Mouse (Mus musculus): ENCODE results near the gene Nup54. TPM values are rescaled to one million over a fixed set of nuclear protein-coding genes. Genes with fewer than 3 reads are reported as not detected.

The Nup54 gene
- total RNA-seq, 1 experiment from 2014 or later, result 42.7 TPM

DNA sequence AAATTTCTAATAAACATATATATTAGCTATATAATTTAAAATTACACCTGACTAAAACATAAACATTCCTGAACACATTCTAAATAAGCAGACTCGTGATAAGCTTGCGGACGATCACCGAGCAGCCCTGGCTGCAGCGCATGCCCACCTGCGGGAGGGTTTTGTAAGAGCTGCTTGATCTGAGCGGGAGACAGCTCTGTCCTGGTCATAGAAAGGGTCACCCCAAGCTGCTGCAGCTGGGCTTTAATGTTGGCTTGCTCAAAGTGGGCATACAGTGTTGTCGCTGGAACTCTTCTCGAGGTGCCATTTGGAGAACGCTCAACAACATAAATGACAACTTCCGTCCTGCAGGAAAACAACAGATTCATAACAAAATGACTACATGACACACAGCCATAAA is 10.9 kb downstream of the Nup54 start:
- ATAC-seq (ENCODE audit: extremely low read depth, insufficient number of reproducible peaks, low FRiP score, poor library complexity, severe bottlenecking), result no peak

DNA sequence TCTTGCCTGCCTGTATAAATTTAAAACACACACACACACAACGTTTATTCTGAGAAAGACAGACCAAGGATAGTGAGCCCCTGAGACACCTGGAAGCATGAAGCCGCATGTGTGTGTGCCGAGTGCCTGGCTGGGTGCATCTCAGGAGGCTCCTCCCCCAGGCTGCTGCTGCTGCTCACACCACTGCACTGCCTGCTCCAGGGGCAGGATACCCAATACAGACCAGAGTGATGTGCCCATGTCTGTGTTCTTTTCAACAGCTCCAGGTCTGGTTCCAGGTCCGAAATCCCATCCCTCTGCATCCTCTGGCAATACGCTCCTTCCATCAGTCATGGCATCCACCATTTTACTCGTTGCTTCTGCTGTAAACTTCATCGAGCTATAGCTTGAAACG is 21.0 kb downstream of the Nup54 start:
- no peak for ATAC-seq (ENCODE audit: extremely low read depth, insufficient number of reproducible peaks, low FRiP score, poor library complexity, severe bottlenecking)

DNA sequence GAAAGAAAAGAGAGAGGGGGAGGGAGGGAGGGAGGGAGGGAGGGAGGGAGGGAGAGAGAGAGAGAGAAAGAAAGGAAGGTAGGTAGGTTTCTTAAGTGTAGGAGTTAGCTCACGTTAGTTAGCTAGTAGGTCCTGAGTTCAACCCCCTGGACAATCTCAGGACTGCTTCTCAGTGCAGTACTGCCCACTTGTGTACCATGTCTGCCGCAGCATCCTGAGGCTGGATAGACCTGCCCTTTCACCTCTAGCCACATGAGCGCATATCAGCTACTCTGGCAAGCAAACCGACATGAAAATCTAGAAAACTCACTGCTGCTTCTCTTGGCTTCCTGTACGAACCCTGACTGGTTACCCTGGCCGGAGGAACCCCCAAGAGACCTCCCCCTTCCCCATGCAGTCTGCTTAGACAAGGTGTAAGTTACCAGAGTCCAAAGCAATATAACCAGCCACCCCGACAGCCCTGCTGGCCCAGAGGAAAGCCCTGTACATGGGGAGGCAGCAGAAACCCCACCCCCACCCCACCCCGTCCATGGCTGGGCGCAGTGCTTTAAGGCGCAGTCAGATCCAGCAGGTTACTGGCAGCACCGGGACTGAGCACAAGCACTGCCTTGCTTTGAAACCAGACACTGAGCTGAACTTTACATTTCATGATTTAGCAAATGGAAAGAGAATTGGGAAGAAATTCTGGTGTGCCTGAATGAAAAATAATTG is 21.6 kb downstream of the Nup54 start:
- no peak for ATAC-seq (ENCODE audit: extremely low read depth, insufficient number of reproducible peaks, low FRiP score, poor library complexity, severe bottlenecking)

DNA sequence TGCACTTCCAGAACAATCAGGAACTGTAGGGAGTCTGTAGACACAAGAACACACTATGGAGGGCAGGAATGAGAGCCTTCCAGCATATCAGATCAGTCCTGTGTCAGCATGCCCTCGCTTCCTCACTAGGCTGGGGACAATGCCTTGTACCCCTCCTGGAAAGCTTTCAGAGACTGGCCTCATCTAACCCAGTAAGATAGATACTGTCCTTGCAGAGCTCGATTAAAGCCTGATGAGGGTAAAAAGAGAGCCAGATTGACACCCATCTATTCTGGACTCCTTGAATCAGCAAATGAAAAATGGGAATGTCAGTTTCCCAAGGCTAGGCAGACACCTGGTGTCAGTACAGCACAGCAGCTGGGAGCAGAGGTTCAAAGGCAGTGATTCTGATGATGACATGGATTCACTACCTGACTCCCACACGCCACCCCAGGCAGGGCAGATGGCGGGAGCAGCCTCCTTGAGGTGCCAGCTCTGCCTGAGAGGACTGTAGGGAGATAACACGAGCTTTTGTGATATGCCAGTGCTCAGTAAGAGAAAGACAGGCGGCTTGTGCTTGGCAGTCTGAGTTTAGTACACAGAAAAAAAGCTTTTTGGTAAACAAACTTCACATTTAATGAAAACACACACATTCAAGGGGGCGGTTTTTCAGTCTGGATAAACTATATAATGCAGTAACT is 23.4 kb downstream of the Nup54 start:
- no peak for ATAC-seq (ENCODE audit: extremely low read depth, insufficient number of reproducible peaks, low FRiP score, poor library complexity, severe bottlenecking)

DNA sequence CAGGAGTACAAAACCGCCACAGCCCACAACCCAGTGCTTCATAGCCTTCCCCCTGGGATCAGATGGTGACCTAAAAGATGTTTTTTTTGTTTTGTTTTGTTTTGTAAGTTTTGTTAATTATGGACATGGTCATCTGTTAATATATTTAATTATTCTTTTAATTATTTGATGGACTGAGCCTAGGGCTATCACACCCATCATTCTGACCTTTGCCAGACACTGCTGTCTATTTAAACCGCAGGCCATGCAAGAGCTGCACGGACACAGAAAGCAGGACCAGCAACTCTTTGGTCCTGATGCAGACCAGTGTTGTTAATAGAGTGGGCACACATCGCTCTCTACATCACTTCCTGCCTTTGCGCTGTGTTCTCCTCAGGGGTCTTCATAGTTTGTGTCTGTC is 24.5 kb downstream of the Nup54 start:
- ATAC-seq (ENCODE audit: extremely low read depth, insufficient number of reproducible peaks, low FRiP score, poor library complexity, severe bottlenecking), result no peak

DNA sequence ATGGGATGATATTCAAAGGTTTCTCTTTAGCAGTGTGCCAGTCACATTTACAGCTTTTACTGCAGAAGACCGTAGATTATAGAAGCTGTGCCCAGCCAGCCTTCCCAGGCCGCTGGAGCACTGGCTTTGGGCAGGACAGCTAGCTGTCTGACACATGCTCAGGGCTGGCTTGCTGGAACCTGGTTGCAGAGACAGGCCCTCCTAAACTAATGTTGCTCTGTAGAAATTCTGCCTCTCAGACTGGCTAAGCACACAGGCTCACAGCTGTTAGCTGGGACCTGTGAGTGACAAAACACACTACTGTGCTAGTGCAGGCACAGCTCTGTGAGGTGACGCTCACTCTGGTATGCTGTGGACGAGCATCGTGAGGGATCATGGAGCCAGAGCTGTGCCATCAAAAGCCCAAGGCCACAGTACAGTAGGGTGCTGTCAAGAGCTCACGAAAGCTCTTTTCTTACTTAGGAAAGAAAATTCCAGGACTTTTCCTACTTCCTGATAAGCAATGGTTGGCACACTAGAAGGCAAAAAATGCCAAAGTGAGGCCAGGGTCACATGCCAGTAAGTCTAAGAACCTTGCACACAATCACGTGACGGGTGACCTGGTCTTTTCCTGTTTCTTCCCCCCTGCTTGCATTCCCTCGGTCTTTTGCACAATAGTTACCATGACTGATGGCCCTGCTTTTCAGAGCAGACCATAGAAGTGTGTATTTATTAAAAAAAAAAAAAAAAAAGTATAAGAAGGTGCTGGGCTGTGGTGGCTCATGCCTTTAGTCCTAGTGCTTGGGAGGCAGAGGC is 25.5 kb downstream of the Nup54 start:
- no peak for ATAC-seq (ENCODE audit: extremely low read depth, insufficient number of reproducible peaks, low FRiP score, poor library complexity, severe bottlenecking)

DNA sequence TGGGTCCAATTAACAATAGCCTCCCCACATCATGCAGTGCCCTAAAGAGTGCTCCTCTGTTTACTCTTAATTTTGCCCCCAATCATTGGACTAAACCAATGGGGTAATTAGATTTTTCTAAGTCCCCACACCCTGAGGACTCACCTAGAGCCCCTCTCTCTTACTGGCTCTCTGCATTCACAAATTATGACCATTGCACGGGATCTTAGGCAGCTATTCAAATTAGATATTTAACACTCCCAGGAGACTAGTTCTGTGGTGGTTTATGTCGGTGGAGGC is 30.7 kb downstream of the Nup54 start:
- no peak for ATAC-seq (ENCODE audit: extremely low read depth, insufficient number of reproducible peaks, low FRiP score, poor library complexity, severe bottlenecking)

DNA sequence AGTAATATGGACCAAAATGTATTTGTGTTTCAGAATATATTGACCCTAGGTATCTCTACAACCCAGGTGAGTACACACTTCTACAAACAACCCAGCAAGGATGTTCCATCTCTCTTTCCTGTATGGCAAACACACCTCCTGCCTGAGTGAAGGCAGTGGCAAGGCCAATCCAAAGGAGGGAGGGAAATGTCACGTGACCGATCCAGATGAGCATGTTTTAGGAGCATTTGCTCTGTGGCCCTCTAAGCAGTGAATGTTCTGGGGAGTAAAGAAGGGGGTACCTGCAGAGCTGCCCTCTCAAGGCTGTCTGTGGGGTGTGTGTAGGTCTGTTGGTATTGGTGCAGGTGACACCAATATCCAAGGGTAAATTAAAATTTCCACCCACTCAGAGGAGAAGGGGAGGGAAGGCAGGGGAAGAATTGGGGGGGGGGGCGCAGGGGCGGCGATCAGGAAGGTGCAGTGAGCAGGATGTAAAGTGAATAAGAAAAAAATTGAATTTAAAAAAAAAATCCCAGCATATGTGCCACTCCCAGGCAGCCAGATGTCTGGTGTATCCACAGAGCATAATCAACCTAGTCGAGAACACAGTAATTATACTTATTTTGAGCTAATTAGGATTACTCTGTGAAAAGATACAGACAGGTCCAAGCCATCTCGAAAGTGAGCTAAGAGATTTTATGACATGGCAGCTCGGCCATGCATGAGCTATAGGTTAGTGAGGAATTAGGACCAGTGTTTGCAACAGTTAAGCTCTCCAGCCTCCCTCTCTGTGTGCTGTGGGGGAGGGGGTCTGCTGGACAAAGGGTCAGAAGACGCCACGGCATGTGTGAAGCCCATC is 31.2 kb downstream of the Nup54 start:
- ATAC-seq (ENCODE audit: extremely low read depth, insufficient number of reproducible peaks, low FRiP score, poor library complexity, severe bottlenecking), result no peak

DNA sequence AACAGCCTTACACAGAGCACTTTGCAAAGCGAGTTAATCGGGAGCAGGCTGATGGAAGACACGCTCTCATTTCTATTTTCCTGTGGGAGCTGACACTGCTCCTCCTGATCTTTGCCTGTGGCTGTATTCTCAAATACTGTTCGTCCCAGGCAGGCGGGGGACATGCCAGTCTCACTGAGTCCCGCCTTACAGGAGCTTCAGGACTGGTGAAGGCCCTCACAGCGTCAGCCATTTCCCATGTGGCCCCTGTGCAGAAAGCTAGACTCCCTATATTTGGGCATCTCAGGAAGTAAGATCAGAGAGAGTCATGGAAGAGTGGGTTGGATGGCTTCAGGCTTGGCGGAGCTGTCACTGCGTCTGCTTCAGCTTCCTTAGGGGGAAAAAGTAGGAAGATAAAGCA is 32.2 kb downstream of the Nup54 start:
- ATAC-seq (ENCODE audit: extremely low read depth, insufficient number of reproducible peaks, low FRiP score, poor library complexity, severe bottlenecking), result no peak

DNA sequence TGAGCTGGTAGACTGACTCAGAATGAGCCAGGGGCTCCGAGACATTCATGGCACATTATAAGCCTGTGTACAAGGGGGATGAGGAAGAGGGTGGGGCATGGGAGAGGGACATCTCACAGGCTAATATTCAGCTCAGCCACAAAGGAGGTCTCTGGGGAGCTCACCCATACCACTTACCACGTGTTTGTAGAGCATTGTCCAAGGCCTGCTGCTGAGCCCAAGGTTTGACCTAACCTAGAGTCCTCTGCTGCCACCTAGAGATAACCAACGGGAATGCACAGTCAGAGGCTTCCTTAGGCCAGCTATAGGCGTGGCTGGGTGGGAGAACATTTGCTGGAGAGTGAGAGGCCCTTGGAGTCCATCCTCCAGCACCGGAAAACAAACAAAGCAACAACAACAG is 36.9 kb downstream of the Nup54 start:
- ATAC-seq (ENCODE audit: extremely low read depth, insufficient number of reproducible peaks, low FRiP score, poor library complexity, severe bottlenecking), result peak; percentile 92

DNA sequence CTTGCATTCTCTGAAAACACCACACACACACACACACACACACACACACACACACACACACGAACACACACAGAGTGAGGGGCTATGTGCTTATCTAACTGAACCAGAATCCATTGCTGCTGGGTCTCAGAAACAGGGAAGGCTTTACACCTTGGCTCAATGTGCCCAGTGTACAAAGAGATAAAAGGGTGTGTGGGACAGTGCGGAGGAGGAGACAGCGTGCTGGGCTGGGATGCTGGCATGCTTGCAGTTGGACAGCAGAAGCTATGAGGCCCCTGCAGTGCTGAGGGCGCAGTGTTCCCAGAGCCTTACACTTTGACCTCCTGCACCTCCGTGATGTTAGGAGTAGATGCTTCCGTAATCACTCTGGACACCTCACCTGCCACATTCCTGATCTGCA is 38.5 kb downstream of the Nup54 start:
- ATAC-seq (ENCODE audit: extremely low read depth, insufficient number of reproducible peaks, low FRiP score, poor library complexity, severe bottlenecking), result no peak

DNA sequence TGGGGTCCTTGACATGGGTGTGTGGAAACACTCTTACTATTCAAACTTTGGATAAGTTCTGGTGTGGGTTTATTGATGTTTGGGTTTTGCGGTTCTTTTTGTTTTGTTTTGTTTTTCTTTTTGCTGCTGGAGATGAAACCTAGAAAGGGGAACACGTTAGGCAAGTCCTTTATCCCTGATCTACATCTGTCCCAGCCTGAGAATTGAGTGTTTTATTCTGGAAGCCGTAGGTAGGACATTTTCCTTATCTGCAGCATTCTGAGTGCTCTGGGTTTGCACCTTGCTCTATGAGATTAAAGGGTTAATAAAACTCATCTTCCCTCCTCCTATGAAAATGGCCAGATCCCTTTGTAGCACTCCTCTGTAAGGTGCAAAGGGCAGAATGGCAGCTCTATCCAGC is 39.3 kb downstream of the Nup54 start:
- ATAC-seq (ENCODE audit: extremely low read depth, insufficient number of reproducible peaks, low FRiP score, poor library complexity, severe bottlenecking), result no peak

DNA sequence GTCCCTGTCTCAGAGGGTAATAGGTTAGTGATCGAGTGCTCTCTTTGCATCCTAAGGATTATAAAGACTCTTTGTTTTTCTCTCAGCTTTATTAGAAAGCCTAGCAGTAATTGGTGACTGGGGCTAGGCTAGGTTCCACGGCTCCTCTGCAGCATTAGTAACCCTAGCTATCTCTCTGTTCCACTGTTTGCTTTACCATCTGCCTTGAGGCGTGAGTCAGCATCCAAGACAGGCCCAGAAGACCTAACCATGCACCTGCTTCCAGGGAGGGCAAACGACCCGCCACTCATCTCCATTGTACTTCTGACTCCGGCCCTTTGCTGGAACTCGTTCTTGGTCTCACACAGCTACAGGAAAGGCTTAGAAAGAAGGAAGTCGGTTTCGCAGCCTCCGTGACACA is 41.2 kb downstream of the Nup54 start:
- no peak for ATAC-seq (ENCODE audit: extremely low read depth, insufficient number of reproducible peaks, low FRiP score, poor library complexity, severe bottlenecking)

DNA sequence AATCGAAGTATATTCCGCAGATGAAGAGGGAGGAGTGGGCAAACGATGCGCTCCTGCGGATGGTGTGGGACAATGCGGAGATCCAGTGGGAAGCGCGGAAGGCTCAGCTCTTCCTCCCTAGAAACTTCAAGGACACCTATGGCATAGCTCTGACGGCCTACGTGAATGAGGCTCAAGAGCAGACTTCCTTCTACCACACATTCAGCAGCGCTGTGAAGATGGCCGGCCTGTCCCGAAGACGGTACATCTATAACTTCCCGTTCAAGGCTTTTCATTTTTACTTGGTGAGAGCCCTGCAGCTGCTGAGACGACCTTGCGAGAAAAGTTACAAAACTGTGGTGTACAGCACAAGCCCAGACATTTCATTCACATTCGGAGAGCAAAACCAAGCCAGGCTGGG is 42.5 kb downstream of the Nup54 start:
- peak; percentile 39; the same call in 1 of the 2 replicates for ATAC-seq (ENCODE audit: extremely low read depth, insufficient number of reproducible peaks, low FRiP score, poor library complexity, severe bottlenecking)

DNA sequence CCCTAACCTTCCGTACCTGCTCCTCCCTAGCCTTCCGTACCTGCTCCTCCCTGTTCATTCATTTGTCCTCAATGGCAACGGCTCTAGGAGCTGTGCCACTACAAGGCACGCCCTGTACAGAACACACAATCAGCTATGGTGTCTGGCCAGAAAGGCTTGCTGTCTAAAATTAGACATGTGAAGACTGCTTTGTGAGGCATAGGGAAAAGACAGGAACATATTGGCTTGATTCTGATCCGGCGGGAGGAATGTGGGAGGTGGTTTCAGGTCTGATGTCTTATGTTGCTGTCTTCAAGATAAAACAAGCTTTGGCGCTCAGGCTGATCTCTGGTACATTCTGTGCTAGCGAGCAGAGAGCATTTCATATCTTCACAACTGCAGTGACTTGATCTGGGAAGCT is 44.4 kb downstream of the Nup54 start:
- ATAC-seq (ENCODE audit: extremely low read depth, insufficient number of reproducible peaks, low FRiP score, poor library complexity, severe bottlenecking), result no peak

DNA sequence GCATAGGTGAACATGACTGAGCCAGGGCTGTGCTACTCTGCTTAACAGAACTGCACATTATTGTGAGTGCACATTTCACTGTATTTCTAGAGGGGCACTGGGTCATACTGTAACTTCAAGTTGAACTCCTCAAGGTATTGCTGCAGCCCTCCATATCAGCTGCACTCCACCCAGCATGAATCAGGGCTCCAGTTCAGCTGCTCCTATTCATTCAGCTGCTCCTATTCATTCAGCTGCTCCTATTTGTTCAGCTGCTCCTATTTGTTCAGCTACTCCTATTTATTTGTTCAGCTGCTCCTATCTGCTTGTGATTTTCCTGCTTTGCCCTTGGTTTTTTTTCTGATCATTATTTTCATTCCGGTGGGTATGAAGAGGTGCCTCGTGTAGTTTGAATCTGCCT is 45.0 kb downstream of the Nup54 start:
- ATAC-seq (ENCODE audit: extremely low read depth, insufficient number of reproducible peaks, low FRiP score, poor library complexity, severe bottlenecking), result no peak

DNA sequence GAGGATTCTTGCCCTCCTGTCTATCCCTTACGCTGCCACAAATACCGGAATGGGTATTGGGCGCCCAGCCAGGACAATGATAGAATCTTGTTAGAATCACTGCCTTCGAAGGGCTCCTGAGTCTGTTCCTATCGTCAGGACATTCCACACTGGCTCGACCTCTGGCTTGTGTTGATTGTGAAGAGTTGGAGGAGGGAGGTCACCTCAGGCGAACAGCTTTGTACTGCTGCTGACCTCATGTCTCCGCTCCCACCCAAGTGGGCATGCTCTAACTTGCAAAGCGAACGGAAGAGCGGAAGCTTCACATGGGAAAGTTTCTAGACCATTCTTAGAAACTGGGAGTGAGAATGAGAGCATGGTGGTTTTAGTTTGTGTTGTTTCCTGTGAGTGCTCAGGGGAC is 47.6 kb downstream of the Nup54 start:
- ATAC-seq (ENCODE audit: extremely low read depth, insufficient number of reproducible peaks, low FRiP score, poor library complexity, severe bottlenecking), result no peak

DNA sequence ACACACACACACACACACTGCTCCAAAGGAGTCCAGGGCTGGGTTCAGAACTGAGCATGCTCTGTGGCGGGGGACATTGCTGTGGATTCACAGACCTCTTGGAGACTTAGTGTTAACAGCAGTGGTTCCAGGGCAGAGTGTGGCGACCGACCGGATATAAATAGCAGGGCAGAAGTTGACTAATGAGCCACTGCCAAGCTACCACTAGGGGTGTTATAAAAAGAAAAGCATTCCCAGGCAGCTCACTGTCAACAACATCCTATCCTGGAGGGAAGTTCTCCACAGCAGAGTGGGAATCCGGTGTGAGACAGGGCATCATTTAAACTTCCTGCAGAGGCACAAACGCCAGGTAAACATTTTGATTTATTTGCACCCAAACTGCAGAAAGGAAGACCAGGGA is 48.4 kb downstream of the Nup54 start:
- ATAC-seq (ENCODE audit: extremely low read depth, insufficient number of reproducible peaks, low FRiP score, poor library complexity, severe bottlenecking), result no peak

DNA sequence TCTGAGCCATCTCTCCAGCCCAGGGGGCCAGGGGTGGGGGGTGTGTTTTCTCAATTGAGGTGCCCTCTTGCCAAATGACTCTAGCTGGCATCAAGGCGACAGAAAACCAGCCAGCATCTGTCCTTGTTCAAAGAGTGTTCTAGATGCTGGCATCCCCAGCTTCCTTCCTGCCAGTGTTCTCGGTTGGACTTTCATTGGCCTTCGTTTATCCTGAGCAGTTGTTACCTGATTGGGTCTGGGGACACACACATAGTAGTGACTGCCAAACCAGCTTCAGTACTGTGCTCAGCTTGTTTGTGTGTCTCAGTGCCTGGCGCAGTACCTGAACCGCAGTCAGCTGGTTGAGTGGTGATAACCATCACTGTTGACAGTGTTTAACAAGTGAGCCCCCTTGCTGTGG is 48.9 kb downstream of the Nup54 start:
- ATAC-seq (ENCODE audit: extremely low read depth, insufficient number of reproducible peaks, low FRiP score, poor library complexity, severe bottlenecking), result no peak

Measured in neutrophil, adult 5-6 weeks (primary cell).